Mouse (Mus musculus): ENCODE measurements at regions not wholly inside any gene's neighbourhood (a gene's known extent, or its start where the extent isn't known, plus 50 kb on each side); places are given as distances from the start of the nearest gene placed in this dataset.

- TF ChIP-seq CTCF (conservative IDR thresholded peaks at IDR 0.05 in 1 of 2, IDR thresholded peaks at IDR 0.05 in 1 of 2; ENCODE audit: low read depth in 2 of 2, low read length in 2 of 2) (no peak), POLR2AphosphoS2 (IDR thresholded peaks at IDR 0.05; ENCODE audit: low read depth, low read length) (no peak), JUN (IDR thresholded peaks at IDR 0.05; ENCODE audit: insufficient read depth, low read depth, low read length) (no peak)
Observed at GRCm38 (mm10) chr9:86061230-86061629, 219.1 kb downstream of the Tpbg start.
